Mouse (Mus musculus) intestine, embryonic 15.5 days (tissue): Measurements from ENCODE around the gene Ccm2. TPM values are rescaled to one million over a fixed set of nuclear protein-coding genes. Genes with fewer than 3 reads are reported as not detected.
A peak's percentile ranks its signal among the peaks of the same experiment; 100 is the strongest.

Experiments used
- ATAC-seq: fragments of 200-750 bp; cut with Nextera tagmentation; 2 replicates; pipeline ENCODE4 v1.8.0; 2017; ENCODE audit warnings: moderate TSS enrichment, moderate library complexity
- H3K27ac ChIP-seq: fragments of 300-500 bp; sonication (generic); 2 replicates; pipeline ENCODE4 v1.5.1; 2015; ENCODE audit warnings: mild to moderate bottlenecking, inconsistent platforms
- H3K27me3 ChIP-seq: fragments of 300-500 bp; sonication (generic); replicated peaks from 2 replicates; pipeline ENCODE4 v1.6.1; 2015; ENCODE audit warnings: inconsistent platforms
- H3K36me3 ChIP-seq: fragments of 300-500 bp; sonication (generic); 2 replicates; pipeline ENCODE4 v1.6.1; 2015; ENCODE audit warnings: inconsistent platforms
- H3K4me1 ChIP-seq: fragments of 300-500 bp; sonication (generic); replicated peaks from 2 replicates; pipeline ENCODE4 v1.6.1; 2015; ENCODE audit warnings: inconsistent platforms
- H3K4me2 ChIP-seq: fragments of 300-500 bp; sonication (generic); replicated peaks from 2 replicates; pipeline ENCODE4 v1.6.1; 2015; ENCODE audit warnings: mild to moderate bottlenecking, inconsistent platforms
- H3K4me3 ChIP-seq: fragments of 300-500 bp; sonication (generic); replicated peaks from 2 replicates; pipeline ENCODE4 v1.5.1; 2015; ENCODE audit warnings: inconsistent platforms
- H3K9ac ChIP-seq: fragments of 300-500 bp; sonication (generic); 2 replicates; pipeline ENCODE4 v1.6.1; 2015; ENCODE audit warnings: inconsistent platforms
- H3K9me3 ChIP-seq: fragments of 300-500 bp; sonication (generic); 2 replicates; pipeline ENCODE4 v1.6.1; 2016; ENCODE audit warnings: inconsistent platforms
- WGBS: fragments of 180-500 bp; shearing (Covaris S2); methylation state at CpG from one replicate; pipeline ENCODE4 v1.1.7; 2015; 5-methylcytosine and 5-hydroxymethylcytosine counted together
- polyA plus RNA-seq: library from polyadenylated mRNA; unstranded; fragments of >200 nt; fragmentation: Nextera tagmentation; extraction: Ambion mirVana; gene quantifications from 2 replicates; pipeline ENCODE4 v1.2.1, GENCODE M21; 2015

The Ccm2 gene
- polyA plus RNA-seq, 1 experiment from 2014 or later = 73.8 TPM

- no peaks in the 10 kb centered on the region for H3K9me3 ChIP-seq
- H3K4me3 ChIP-seq = no peak overlapping the region
- H3K27ac ChIP-seq = no peak overlapping the region
- peaks cover 13% of the 10 kb centered on the region for H3K4me1 ChIP-seq
- 77% methylated on average over 8 of the region's 8 CpGs for WGBS
- H3K9ac ChIP-seq = no peak overlapping the region
- no peaks in the 10 kb centered on the region for H3K27me3 ChIP-seq
- ATAC-seq = no peak
- no peak overlapping the region for H3K4me2 ChIP-seq
- peaks cover 12% of the 10 kb centered on the region; the same call in 1 of the 2 replicates for H3K36me3 ChIP-seq
Measured at GRCm38 (mm10) chr11:6567951-6568350, 21.3 kb downstream of the Ccm2 start.

- H3K4me1 ChIP-seq = peaks cover 13% of the 10 kb centered on the region
- H3K4me2 ChIP-seq = peak overlapping the region; percentile 17; the same call in 1 of the 2 replicates
- H3K36me3 ChIP-seq = peaks cover 13% of the 10 kb centered on the region; the same call in 1 of the 2 replicates
- no peak overlapping the region for H3K4me3 ChIP-seq
- no peak overlapping the region; the same call in 1 of the 2 replicates for H3K27ac ChIP-seq
- no peaks in the 10 kb centered on the region for H3K27me3 ChIP-seq
- H3K9ac ChIP-seq = no peak overlapping the region
- ATAC-seq = peak; percentile 58; the same call in 1 of the 2 replicates
- 50% methylated on average over 11 of the region's 11 CpGs for WGBS
- H3K9me3 ChIP-seq = no peaks in the 10 kb centered on the region
Measured at GRCm38 (mm10) chr11:6568584-6569409, 22.1 kb downstream of the Ccm2 start.

GRCm38 (mm10) chr11:6569410-6569777 lies 22.7 kb downstream of the Ccm2 start:
- H3K9ac ChIP-seq = no peak overlapping the region
- peak; percentile 14; the same call in 1 of the 2 replicates for ATAC-seq
- no peak overlapping the region for H3K27ac ChIP-seq
- no peak overlapping the region for H3K4me3 ChIP-seq
- no peak overlapping the region for H3K4me2 ChIP-seq
- no peaks in the 10 kb centered on the region for H3K27me3 ChIP-seq
- peaks cover 13% of the 10 kb centered on the region for H3K4me1 ChIP-seq
- peaks cover 11% of the 10 kb centered on the region; the same call in 1 of the 2 replicates for H3K36me3 ChIP-seq
- no peaks in the 10 kb centered on the region for H3K9me3 ChIP-seq
- 57% methylated on average over 3 of the region's 3 CpGs for WGBS

- Histone ChIP-seq H3K27me3 (no peaks in the 10 kb centered on the region), H3K9ac (no peak overlapping the region), H3K4me1 (no peaks in the 10 kb centered on the region), H3K27ac (no peak overlapping the region), H3K9me3 (no peaks in the 10 kb centered on the region), H3K4me2 (no peak overlapping the region), H3K36me3 (peaks cover 12% of the 10 kb centered on the region; the same call in 1 of the 2 replicates), H3K4me3 (no peak overlapping the region)
- WGBS = 80% methylated on average over 3 of the region's 3 CpGs
- no peak for ATAC-seq
Measured at GRCm38 (mm10) chr11:6576151-6576550, 29.5 kb downstream of the Ccm2 start.

GRCm38 (mm10) chr11:6579361-6579760 lies 32.7 kb downstream of the Ccm2 start:
- no peak overlapping the region for H3K27ac ChIP-seq
- no peak overlapping the region for H3K4me2 ChIP-seq
- no peak for ATAC-seq

GRCm38 (mm10) chr11:6580065-6580750 lies 33.5 kb downstream of the Ccm2 start:
- no peak; the same call in 1 of the 2 replicates for ATAC-seq

More at GRCm38 (mm10) chr11:6579361-6579760, 32.7 kb downstream of the Ccm2 start:
- no peak overlapping the region for H3K9ac ChIP-seq
- WGBS = 88% methylated on average over 7 of the region's 7 CpGs
- H3K27me3 ChIP-seq = no peaks in the 10 kb centered on the region
- H3K9me3 ChIP-seq = no peaks in the 10 kb centered on the region
- peaks cover 7% of the 10 kb centered on the region; the same call in 1 of the 2 replicates for H3K36me3 ChIP-seq
- no peaks in the 10 kb centered on the region for H3K4me1 ChIP-seq
- no peak overlapping the region for H3K4me3 ChIP-seq

GRCm38 (mm10) chr11:6581560-6581959 lies 34.9 kb downstream of the Ccm2 start:
- 89% methylated on average over 2 of the region's 2 CpGs for WGBS
- Histone ChIP-seq H3K27ac (no peak overlapping the region), H3K9me3 (no peaks in the 10 kb centered on the region), H3K4me2 (no peak overlapping the region), H3K4me3 (no peak overlapping the region), H3K27me3 (no peaks in the 10 kb centered on the region), H3K36me3 (peaks cover 3% of the 10 kb centered on the region; the same call in 1 of the 2 replicates), H3K9ac (no peak overlapping the region), H3K4me1 (no peaks in the 10 kb centered on the region)
- ATAC-seq = no peak

More at GRCm38 (mm10) chr11:6580065-6580750, 33.5 kb downstream of the Ccm2 start:
- Histone ChIP-seq H3K27me3 (no peaks in the 10 kb centered on the region), H3K4me1 (no peaks in the 10 kb centered on the region), H3K9ac (no peak overlapping the region), H3K27ac (no peak overlapping the region), H3K36me3 (peaks cover 7% of the 10 kb centered on the region; the same call in 1 of the 2 replicates), H3K4me3 (no peak overlapping the region), H3K4me2 (no peak overlapping the region), H3K9me3 (no peaks in the 10 kb centered on the region)
- 64% methylated on average over 4 of the region's 4 CpGs for WGBS

- Histone ChIP-seq H3K4me1 (no peaks in the 10 kb centered on the region), H3K27me3 (no peaks in the 10 kb centered on the region), H3K4me3 (no peak overlapping the region), H3K9ac (no peak overlapping the region), H3K36me3 (peaks cover 19% of the 10 kb centered on the region; the same call in 1 of the 2 replicates), H3K9me3 (no peaks in the 10 kb centered on the region), H3K27ac (no peak overlapping the region), H3K4me2 (no peak overlapping the region)
- WGBS = 89% methylated on average over 8 of the region's 8 CpGs
- ATAC-seq = no peak
Measured at GRCm38 (mm10) chr11:6585748-6586147, 39.1 kb downstream of the Ccm2 start.

GRCm38 (mm10) chr11:6586660-6587059 lies 40.0 kb downstream of the Ccm2 start:
- no peak overlapping the region for H3K27ac ChIP-seq
- no peak overlapping the region for H3K4me3 ChIP-seq
- H3K27me3 ChIP-seq = no peaks in the 10 kb centered on the region
- no peaks in the 10 kb centered on the region for H3K9me3 ChIP-seq
- no peak overlapping the region for H3K4me2 ChIP-seq
- no peak for ATAC-seq
- WGBS = 83% methylated on average over 3 of the region's 3 CpGs
- H3K9ac ChIP-seq = no peak overlapping the region
- no peaks in the 10 kb centered on the region for H3K4me1 ChIP-seq
- peaks cover 22% of the 10 kb centered on the region; the same call in 1 of the 2 replicates for H3K36me3 ChIP-seq

GRCm38 (mm10) chr11:6587249-6587940 lies 40.7 kb downstream of the Ccm2 start:
- Histone ChIP-seq H3K27ac (peak overlapping the region; percentile 44; the same call in 1 of the 2 replicates), H3K4me1 (no peaks in the 10 kb centered on the region)

GRCm38 (mm10) chr11:6588295-6588694 lies 41.6 kb downstream of the Ccm2 start:
- no peaks in the 10 kb centered on the region for H3K4me1 ChIP-seq
- H3K9ac ChIP-seq = no peak overlapping the region
- H3K4me2 ChIP-seq = no peak overlapping the region
- WGBS = 87% methylated on average over 7 of the region's 7 CpGs
- H3K9me3 ChIP-seq = no peaks in the 10 kb centered on the region
- no peak for ATAC-seq
- no peak overlapping the region for H3K27ac ChIP-seq
- no peak overlapping the region for H3K4me3 ChIP-seq
- peaks cover 35% of the 10 kb centered on the region for H3K36me3 ChIP-seq
- no peaks in the 10 kb centered on the region for H3K27me3 ChIP-seq

More at GRCm38 (mm10) chr11:6587249-6587940, 40.7 kb downstream of the Ccm2 start:
- H3K27me3 ChIP-seq = no peaks in the 10 kb centered on the region
- H3K9me3 ChIP-seq = no peaks in the 10 kb centered on the region
- H3K9ac ChIP-seq = no peak overlapping the region
- peak; percentile 32 for ATAC-seq
- peaks cover 26% of the 10 kb centered on the region; the same call in 1 of the 2 replicates for H3K36me3 ChIP-seq
- no peak overlapping the region for H3K4me3 ChIP-seq
- H3K4me2 ChIP-seq = no peak overlapping the region
- WGBS = 83% methylated on average over 7 of the region's 7 CpGs

- Histone ChIP-seq H3K4me1 (no peaks in the 10 kb centered on the region), H3K27me3 (no peaks in the 10 kb centered on the region), H3K4me3 (no peak overlapping the region), H3K27ac (no peak overlapping the region), H3K9me3 (no peaks in the 10 kb centered on the region), H3K36me3 (peaks cover 46% of the 10 kb centered on the region), H3K9ac (no peak overlapping the region), H3K4me2 (no peak overlapping the region)
- 82% methylated on average over 7 of the region's 7 CpGs for WGBS
- no peak for ATAC-seq
Measured at GRCm38 (mm10) chr11:6589838-6590237, 43.2 kb downstream of the Ccm2 start.
